Mouse (Mus musculus): ENCODE results near the gene Fbxw2.
"Not testable (repeated sequence)": the region's sequence is repeated elsewhere in the genome, so short reads cannot be mapped to it uniquely, and the experiment has no call there.

Gene Fbxw2

GRCm38 (mm10) chr2:34825827-34826459, at the start of gene Fbxw2:
Gene Fbxw2 (minus strand): TSS chr2:34826311.
- DNase-seq = peak; percentile 89 to 91

- DNase-seq = peak; percentile 50 to 53
Measured at GRCm38 (mm10) chr2:34874816-34875345, 48.8 kb upstream of the Fbxw2 start, which contains the start of gene Psmd5. Gene Psmd5 (minus strand): TSS chr2:34874968.

GRCm38 (mm10) chr2:34874271-34874670, 48.2 kb upstream of the Fbxw2 start, which contains the start of gene Cutal:
Gene Cutal (plus strand): TSS chr2:34874396.
- DNase-seq = peak; percentile 81 to 83

- DNase-seq = peak; percentile 96
Measured at GRCm38 (mm10) chr2:34870520-34871474, 44.7 kb upstream of the Fbxw2 start.

- DNase-seq = no peak
Measured at GRCm38 (mm10) chr2:34869680-34870079, 43.6 kb upstream of the Fbxw2 start.

GRCm38 (mm10) chr2:34857728-34858127, 31.6 kb upstream of the Fbxw2 start:
- DNase-seq = no peak

- DNase-seq = no peak
Measured at GRCm38 (mm10) chr2:34855265-34855664, 29.2 kb upstream of the Fbxw2 start.

GRCm38 (mm10) chr2:34847702-34848101, 21.6 kb upstream of the Fbxw2 start:
- no peak for DNase-seq

- peak; percentile 64 to 67 for DNase-seq
Measured at GRCm38 (mm10) chr2:34843211-34843939, 17.3 kb upstream of the Fbxw2 start.

GRCm38 (mm10) chr2:34841706-34842105, 15.6 kb upstream of the Fbxw2 start:
- DNase-seq = no peak

GRCm38 (mm10) chr2:34840143-34840542, 14.0 kb upstream of the Fbxw2 start:
- not testable (repeated sequence) for DNase-seq

GRCm38 (mm10) chr2:34835669-34836068, 9.6 kb upstream of the Fbxw2 start:
- no peak for DNase-seq

- no peak for DNase-seq
Measured at GRCm38 (mm10) chr2:34833624-34834023, 7.5 kb upstream of the Fbxw2 start.

GRCm38 (mm10) chr2:34832766-34833457, 6.8 kb upstream of the Fbxw2 start, which contains the start of gene Gm34653:
Gene Gm34653 (plus strand): TSS chr2:34833007.
- DNase-seq = not testable (repeated sequence)

GRCm38 (mm10) chr2:34830066-34830465, 4.0 kb upstream of the Fbxw2 start:
- not testable (repeated sequence) for DNase-seq

- DNase-seq = no peak
Measured at GRCm38 (mm10) chr2:34828026-34828425, 1.9 kb upstream of the Fbxw2 start.

- DNase-seq = no peak
Measured at GRCm38 (mm10) chr2:34827591-34827990, 1.5 kb upstream of the Fbxw2 start.

- peak in 1 of 2 experiments; percentile 7 for DNase-seq
Measured at GRCm38 (mm10) chr2:34826460-34827231, 535 bp upstream of the Fbxw2 start.

- DNase-seq = no peak
Measured at GRCm38 (mm10) chr2:34818492-34818891, 7.6 kb downstream of the Fbxw2 start.

GRCm38 (mm10) chr2:34815893-34816292, 10.2 kb downstream of the Fbxw2 start:
- DNase-seq = not testable (repeated sequence)

- no peak for DNase-seq
Measured at GRCm38 (mm10) chr2:34812706-34813105, 13.4 kb downstream of the Fbxw2 start.
